Mouse (Mus musculus): ENCODE measurements at regions not wholly inside any gene's neighbourhood (a gene's known extent, or its start where the extent isn't known, plus 50 kb on each side); places are given as distances from the start of the nearest gene placed in this dataset.

GRCm38 (mm10) chr8:98403645-98404032, 1012.6 kb downstream of the Cdh8 start:
- no peak for DNase-seq

DNA sequence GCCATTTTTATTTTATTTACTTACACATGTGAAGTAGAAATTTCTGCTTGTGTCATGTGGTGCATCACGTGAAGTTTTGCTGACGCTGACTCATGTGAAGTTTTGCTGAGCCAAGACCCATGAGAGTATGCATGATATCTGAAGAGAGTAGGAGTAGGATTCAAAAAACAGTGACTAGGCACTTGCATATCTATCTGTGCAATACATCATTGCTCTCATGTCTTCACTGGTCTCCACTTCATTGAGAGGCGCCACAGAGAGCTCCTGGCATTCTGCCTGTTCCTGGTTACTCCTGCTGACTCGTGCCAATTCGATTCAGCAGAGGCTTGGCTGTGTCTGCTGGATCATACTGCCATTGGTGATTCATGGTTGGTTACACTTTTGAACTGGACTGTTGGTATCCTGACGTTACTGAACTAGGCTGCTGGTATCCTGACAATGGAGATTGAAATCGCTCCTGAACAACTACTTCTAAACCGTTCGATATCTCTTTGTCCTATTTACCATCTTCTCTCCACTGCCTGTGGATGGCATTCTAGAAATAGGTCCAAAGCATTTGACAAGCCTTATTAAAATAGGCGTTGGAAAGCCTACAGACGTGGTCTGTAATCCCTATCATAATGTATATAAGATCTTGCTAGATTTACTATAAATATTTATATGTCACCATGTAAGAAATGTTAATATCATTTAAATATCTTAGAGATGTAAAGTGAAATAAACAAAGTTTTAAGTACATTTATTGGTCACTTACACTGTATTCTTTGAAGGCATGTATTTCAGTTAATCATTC, 1013.2 kb downstream of the Cdh8 start:
- peak; percentile 28 for DNase-seq

GRCm38 (mm10) chr8:98381815-98382214, 1034.5 kb downstream of the Cdh8 start:
- DNase-seq, result no peak

- DNase-seq, result no peak
Observed at GRCm38 (mm10) chr8:98380387-98380786, 1035.9 kb downstream of the Cdh8 start.

DNA sequence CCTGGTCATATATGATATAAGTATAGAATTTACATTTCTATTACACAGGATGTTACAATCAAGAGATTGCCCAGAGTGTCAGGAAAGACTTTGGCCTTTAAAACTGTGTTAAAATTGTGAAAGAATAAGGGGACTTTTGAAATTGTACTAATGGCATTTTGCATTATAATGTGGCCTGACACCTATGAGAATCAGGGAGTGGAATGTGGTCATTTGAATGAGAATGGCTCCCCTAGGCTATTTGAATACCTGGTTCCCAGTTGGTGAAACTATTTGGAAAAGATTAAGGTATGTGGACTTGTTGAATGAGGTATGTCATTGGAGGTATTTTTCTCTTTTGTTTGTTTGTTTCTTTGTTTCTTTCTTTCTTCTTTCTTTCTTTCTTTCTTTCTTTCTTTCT, 1038.5 kb downstream of the Cdh8 start:
- no peak for DNase-seq

GRCm38 (mm10) chr8:98372711-98373420, 1043.4 kb downstream of the Cdh8 start:
- no peak for DNase-seq

- no peak for DNase-seq
Observed at GRCm38 (mm10) chr8:98365378-98366095, 1050.7 kb downstream of the Cdh8 start.

DNA sequence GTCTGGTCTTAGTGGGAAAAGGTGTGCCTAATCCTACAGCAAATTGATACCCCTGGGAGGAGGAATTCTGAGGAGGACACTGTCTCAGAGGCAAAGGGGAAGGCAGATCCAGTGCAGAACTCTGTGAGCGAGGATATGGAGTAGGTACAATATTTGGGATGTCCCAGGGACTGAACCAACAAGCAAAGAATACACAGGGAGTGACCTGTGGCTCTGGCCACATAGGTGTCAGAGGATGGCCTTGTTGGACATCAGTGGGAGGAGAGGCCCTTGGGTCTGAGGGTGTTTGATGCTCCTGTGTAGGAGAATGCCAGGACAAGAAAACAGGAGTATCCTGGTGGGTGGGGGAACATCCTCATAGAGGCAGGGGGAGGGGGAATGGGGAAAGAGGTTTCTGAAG, 1079.0 kb downstream of the Cdh8 start:
- no peak for DNase-seq

DNA sequence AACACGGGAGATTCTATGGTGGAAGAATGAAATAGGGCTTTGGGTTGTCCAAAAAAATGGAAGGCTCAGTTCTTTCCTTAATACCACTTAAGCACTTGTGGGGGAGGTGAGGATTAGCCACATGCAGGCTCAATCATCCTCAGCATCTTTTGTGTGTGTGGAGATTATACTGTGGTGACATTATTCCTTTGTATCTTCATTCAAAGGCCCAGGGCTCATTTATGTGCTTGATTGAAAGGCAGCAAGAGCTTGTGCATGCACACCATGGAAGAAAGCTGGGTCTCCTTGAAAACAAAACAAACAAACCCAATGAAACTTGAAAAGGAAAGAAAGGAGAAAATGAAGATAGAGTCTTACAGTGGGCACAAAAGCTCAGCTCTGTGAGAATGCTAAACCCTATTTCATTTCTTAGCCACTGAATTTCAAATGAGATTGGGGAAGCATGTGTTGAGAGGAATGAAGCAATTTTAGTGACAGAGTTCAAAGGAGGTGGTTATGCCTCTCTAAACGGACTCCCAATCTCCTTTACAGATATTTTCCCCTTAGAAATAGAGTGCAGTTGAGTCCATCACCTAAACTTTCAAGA, 1106.8 kb downstream of the Cdh8 start:
- no peak for DNase-seq

DNA sequence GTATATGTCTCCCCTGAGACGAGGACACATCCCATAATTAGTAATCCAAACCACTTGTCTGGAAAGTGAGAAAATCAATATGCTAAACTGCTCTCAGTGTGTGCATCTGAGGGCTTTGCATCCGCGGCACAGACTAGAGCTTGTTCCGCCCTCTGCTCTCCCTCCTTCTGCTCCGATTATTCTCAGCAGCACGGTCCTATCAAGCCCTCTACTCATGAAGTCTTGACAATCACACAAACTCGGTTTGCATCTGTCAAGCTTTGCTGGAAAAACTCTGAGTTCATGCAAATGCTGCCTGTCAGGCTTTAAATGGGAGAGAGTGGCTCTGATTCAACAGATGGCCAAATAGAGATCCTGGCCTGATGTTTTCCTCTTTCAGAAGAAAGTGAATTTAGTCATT, 1121.3 kb downstream of the Cdh8 start:
- DNase-seq, result no peak

- no peak for DNase-seq
Observed at GRCm38 (mm10) chr8:98260281-98260680, 1156.0 kb downstream of the Cdh8 start.

GRCm38 (mm10) chr8:98243328-98243926, 1172.8 kb downstream of the Cdh8 start:
- DNase-seq, result no peak

GRCm38 (mm10) chr8:98214019-98214418, 1202.3 kb downstream of the Cdh8 start:
- DNase-seq, result no peak
